Mouse (Mus musculus) urinary bladder, postnatal 4 days (tissue): ENCODE results near the gene Gm28998.
"Not testable (repeated sequence)": the region's sequence is repeated elsewhere in the genome, so short reads cannot be mapped to it uniquely, and the experiment has no call there.

Source experiments
- DNase-seq, 2 experiments: peaks; one replicate each; pipeline ENCODE4 v3.0.0; 2021 to 2022; ENCODE audit warnings: low spot score in 2 of 2

Gm28998 gene

DNA sequence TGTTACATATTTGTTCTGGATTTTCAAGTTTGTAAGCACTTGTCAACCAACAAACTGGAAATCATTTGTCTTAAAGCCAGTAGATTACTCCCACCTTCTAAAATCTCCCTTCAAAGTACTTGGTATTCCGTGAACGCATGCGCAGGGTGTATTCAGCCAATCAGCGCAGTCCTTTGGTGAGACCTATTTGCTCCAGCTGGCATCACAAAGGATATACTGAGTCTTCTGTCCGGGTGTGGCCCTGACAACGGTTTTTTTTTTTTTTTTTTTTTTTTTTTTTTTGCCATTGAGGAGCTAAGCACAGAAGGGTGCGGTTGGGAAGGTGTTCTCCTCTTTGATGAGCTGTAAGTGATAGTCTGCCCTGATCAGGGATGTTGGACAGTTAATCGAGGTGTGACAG is at the start of gene Gm28998:
Gm28998 (plus strand) TSS at position 301 of the 400 bp plus-strand sequence.
- not testable (repeated sequence) for DNase-seq
